Mouse (Mus musculus) erythroid progenitor cell, adult 5-6 weeks (primary cell): ENCODE data around the gene Pitpnm2. TPM values are rescaled to one million over a fixed set of nuclear protein-coding genes. Genes with fewer than 3 reads are reported as not detected.

ENCODE experiments used
- ATAC-seq: replicated peaks from 2 replicates; pipeline ENCODE4 v1.8.0; 2016; ENCODE audit warnings: moderate number of reproducible peaks, mild to moderate bottlenecking, moderate TSS enrichment, inconsistent platforms; ENCODE audit not compliant: poor library complexity, low FRiP score, severe bottlenecking
- total RNA-seq, 2 experiments: library from RNA; stranded (forward) in 1 of 2; stranded (reverse) in 1 of 2; fragments of 150-400 nt in 1 of 2; fragments of 186-747, 209-891 nt in 1 of 2; gene quantifications; 2 replicates each; pipeline versions ENCODE4 v1.2.3 to v1.2.4; 2015 to 2017; ENCODE audit warnings: low replicate concordance in 2 of 2

The Pitpnm2 gene
- total RNA-seq, 2 experiments from 2014 or later, result 0.42 to 0.76 TPM

DNA sequence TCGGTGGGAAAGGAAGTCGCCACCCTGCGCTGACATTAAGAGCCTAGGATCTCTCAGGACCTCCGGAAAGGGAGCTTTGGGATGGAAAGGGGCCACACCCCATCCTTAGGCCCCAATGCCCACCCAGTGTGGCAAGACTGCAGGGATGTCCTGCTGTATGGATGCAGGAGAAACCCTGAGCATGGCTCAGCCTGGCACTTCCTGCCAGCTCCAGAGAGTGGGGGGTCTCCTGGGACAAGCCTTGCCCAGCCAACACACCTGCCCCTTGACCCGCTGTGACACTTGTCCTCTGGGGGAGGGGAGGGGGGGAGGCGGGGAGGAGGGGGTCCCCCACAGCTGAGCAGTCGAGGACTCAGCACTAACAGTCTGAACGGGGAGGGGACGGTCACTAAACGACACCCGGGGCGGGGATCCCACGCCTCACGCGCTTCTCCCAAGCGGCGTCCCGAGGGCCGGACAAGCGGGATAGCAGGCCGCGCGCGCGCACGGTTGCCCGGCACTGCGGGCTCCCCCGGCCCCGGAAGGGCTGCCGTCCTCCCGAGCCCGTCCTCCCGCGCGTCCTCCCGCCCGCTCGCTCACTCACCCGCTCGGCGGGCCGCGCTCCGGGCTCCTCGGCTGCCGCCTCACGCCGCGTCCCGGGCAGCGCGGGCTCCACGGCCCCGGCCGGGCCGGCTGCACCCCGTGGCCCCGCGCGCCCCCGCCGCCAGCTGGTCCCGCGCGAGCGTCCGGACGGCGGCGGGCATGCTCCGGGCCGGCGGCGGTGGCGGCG is 531 bp downstream of the Pitpnm2 start:
- no peak for ATAC-seq

DNA sequence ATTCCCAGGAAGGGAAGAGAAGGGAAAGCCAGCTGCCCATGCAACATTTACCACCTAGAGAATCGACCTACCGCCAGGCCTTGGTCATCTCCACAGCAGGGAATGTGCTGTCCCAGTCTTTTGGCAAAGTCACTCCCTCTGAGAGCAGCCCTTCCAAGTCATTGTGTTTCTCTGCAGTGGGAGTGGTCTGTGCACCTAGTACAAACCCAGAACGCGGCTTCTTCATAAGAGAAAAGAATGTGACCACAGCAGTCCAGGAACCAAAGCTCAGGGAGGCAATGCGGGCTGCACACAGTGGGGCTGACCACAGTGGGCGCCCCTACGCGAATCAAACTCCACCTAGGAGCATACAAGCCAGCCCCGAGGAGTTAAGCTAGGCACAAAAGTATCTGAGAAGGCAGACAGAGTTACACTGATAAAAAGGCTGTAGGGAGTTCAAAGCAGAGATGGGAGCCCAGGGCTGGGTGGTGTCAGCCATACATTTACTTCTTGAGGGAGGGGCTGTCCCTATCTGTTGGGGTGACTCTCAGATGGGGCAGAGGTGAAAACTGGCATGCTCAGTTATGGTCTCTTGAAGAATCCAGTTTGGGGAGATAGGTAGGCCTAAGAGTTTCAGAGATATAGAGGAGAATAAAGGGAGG is 1.5 kb downstream of the Pitpnm2 start:
- ATAC-seq, result no peak

DNA sequence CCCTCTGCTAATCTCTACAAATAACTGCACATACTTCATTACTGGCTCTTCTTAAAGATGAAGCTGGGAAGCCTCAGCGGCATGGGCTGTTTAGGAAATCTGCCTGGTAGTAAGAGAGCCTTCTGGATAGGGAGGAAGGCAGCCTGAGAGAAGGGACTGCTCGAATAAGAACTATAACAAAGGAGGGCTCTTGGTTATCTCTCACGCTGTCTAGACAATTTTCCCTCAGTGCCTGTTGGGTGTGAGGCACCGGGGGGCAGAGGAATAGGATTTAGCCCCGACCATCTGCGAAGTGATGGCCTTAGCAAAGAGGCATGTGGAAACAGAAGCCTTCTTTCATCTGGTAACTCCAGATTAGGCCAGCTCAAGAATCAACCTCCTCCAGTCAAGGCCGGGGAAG is 2.3 kb downstream of the Pitpnm2 start:
- no peak for ATAC-seq

DNA sequence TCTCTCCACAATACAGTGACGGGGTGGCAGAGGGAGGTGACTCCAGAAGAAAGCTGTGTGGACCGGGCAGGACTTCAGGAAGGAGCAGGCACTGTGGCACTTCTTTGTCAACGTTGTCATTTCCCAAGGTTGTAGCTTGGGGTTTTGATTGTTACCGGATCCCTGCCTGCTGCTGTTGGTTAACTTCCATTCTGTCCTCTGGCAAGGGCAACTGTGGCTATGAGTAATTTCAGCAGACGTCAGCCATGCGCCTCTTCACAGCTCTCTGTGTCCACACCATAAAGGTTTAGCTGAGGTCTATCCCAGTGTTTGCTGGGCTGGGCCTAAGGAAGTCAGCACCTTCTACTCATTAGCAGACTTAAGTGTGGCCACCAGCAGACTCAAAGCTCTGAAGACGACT is 4.7 kb downstream of the Pitpnm2 start:
- no peak for ATAC-seq

DNA sequence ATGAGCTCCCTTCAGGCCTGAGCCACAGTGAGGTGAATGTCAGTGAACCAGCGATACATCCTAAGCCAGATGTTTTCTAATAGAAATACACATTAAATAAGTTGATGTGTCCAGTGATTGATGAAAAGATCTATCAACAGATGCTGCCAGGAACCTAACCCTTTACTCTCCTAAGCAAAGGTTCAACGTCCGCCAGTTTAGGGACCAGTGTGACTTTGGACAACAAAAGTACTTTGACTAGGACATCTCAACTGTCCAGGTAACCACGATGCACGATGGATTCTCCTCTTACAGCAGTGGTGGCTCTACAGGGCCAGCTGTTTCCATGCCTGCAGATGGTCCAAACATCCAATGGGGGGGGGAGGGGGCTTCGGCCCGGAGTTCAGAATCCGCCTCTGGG is 5.1 kb downstream of the Pitpnm2 start:
- no peak for ATAC-seq

DNA sequence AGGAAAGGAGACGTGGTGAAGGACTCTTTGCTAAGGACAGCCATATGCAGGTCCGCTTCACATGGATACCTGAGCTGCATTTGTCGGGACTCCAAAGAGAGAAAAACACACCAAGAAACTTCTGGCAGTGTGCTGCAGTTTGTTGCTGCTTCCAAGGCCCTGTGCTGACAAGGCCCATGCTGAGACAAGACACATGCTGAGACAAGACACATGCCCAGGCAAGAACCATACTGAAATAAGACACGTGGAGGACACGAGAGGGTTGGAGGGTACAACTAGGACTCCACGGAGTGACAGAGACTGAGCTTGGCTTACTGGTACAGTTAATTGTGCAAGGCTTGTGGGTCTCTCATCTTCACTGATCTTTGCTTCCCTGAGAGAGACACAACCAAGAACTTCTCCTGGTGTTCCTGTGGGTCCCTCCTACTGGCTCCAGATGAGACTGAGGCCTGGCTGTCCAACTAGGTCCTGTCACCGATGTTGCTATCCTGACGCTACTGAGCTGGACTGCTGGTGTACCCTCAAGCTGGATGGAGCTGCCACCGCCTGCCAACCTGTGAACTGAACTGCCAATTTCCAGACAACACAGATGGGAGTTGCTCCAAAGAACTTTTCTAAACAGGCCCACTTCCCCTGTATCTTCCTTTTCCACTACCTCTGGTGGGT is 6.2 kb downstream of the Pitpnm2 start:
- no peak for ATAC-seq

DNA sequence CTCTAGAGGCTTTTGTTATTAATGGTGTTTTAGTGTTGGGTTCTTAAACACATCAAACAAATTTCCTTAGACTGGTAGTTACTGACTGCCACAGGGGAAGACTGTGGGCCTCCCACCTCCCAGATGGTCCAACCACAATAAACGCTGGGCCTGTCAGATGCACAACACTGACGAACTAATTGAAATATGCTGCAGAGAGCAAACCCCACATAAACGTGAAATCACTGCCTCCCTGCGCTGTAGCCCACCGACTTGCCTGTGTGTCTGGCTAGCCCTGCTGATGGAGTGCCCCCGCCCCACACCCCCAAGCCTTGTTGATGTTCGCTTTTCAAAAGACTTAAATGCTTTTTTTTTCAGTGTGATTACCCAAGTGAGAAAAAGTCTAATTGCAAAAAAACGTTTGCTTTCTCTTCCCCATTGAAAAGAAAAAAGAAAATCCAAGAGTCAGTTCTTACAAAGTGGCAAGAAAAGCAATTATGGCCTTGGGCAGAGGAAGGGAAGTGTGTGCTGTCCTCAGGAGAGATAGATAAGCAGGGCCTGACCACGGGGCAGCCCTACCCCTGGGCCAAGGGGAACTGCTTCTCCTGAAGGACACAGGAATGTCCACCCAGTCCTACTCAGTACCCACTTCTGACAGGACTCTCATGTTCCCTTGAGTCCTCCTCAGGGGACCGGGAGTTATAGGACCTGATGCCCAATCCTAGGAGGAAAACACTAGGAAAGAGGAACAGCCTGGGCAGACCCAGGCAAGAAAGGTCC is 7.7 kb downstream of the Pitpnm2 start:
- ATAC-seq, result no peak

DNA sequence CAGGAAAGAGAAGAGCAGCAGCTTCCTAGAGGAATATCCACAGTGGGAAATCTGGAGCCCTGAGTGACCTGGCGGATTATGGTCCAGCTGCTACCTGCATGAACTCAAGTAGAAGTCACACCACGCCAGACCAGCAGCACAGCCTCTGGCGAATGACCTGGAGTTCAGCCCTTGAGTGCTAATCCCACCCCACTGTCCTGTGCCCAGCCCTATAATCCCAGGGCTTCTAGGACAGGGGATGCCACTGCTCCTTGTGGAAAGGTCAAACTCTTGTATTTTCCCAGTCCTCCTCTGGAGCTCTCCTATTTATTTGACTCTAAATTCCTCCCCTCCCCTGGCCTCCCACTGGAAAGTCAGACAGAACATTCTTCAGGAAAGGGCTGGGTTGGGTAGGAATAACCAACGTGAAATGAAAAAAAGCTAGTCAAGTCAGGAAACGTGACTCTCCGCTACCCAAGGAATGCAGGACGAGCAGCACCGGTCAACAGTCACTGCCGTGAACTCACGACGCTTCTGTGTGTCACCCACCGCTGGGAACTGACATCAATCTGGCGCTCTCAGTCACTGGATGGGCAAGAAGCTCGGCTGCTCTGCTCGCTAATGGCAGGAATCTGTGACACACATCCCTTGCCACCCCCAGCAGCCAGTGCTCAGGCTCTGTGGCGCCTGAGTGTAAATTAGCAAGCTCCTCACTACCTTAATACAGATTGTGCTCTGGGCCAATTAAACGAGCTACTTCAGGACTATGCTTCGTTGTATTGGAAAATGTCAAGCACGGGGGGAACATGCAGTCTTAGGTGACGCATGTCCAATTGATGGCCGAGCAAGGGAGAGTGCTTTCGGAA is 8.5 kb downstream of the Pitpnm2 start:
- ATAC-seq, result no peak

DNA sequence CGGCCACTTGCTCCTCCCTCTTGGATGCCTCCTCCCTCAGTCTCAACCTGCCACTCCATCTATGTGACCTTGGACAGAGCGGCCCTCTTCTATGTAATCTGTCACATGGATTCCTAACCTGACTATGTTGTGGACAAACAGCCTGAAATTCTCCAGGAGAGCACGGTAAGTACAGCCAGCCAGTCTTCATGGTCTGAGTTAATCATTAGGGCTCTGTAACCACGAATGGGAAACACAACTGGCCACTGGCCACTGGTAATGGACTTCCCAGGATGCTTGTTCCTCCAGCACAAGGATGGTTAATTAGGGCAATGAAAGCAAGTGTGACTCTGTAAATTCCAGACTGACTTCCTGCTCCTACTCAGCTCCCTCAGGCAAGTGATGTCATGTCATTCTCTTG is 13.4 kb downstream of the Pitpnm2 start:
- no peak for ATAC-seq

DNA sequence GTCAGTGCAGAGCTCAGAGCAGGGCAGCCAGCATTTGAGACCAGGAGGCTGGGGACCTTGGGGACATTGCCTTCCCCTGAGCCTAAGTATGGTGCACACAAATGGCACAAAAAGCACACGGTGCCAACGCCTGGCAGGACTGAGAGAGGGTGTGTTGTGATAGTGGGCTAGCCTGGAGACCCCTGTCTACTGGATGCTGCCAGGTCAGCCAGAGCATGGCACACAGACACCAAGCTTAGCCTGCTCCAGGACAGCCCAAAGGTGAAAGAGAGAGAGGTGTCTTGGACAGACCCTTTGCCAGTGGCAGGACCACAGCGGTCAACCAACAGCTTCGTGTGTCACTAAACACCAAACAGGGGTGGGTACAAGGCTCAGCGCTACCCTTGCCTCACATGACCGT is 14.8 kb downstream of the Pitpnm2 start:
- ATAC-seq, result no peak

DNA sequence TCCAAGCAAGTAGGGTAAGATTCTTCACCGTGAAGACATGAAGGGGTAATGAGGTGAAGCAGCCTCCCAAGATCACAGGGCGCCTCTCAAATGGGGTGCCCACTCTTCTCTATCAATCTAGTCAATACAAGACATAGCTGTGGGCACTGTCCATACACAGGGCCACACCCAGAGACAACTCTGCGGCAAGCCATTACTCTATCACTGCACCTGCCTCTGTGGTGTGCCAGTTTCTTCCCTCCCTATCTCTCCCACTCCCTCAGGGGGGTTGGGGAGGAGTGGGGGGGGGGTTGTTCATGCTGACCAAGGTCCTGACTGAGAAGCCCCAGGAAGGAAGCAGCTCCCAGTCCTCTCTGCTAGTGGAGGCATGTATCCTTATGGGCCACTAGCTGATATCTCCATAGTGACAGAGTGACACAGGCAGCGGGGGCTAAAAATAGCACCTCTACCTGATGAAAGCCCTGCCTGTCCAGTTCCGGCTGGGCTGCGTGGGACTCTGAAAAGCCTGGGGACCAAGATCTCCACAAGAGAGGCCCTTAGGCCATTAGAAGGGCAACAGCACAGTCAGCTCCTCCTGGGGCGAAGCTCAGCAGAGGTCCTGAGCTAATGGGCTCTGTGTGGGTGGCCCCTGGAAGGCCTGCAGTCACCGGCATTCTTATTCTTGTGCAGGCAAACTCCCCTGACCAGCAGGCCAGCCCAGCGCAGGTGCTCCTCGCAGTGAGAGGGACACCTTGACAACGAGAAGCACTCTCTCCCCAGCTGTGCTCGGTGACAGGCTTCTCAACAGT is 15.5 kb downstream of the Pitpnm2 start:
- no peak for ATAC-seq

DNA sequence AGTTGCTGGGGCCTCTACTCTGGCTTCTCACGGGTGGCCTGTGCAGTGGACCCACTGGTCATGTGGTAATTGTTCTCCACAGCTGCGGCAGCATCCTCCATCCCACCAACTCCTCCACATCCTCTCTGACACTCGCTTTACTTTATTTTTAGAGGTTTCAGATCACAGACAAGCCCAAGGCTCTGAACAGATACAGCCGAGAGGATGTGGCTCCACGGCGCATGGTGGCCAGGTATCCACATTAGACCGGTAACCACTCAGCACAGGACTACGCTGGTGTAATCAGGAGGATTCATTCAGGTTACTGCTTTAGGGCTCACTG is 16.5 kb downstream of the Pitpnm2 start:
- ATAC-seq, result no peak

DNA sequence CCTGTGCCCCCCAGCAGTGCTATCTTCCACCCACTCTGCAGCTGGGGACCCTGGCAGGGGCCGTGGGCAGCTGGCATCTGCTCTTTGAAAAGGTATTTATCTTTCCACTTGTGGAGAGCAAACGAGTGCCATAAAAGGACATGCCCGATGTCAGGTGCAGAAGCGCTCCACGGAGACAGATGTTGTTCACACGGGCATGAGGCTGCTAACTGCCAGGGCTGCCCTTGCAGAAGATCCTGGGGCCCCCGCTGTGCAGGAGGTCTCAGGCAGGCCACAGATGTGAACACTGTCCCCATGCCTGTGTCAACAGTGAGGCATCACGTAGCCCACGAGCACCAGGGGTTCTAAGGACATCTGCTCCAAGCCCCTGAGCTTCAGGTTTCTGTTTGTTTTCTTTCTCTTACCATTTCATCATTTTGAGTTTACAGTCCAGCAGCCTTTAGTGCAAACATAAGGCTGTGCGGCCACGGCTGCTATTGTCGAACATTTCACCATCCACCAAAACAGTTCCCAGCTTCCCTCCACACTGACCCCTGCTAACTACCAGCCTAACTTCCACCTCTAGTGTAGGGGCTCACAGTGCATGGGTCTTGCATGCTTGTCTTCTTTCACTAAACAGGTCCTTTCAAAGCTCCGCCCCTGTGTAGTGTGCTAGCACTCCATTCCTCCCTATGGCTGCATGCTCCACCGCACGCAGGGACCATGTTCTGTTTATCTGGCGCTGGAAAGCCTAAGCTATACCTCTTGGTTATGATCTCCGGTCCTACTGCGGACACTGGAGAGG is 17.0 kb downstream of the Pitpnm2 start:
- ATAC-seq, result 0 out of 2 replicates have a peak, but pooled peaks have one; percentile 22

DNA sequence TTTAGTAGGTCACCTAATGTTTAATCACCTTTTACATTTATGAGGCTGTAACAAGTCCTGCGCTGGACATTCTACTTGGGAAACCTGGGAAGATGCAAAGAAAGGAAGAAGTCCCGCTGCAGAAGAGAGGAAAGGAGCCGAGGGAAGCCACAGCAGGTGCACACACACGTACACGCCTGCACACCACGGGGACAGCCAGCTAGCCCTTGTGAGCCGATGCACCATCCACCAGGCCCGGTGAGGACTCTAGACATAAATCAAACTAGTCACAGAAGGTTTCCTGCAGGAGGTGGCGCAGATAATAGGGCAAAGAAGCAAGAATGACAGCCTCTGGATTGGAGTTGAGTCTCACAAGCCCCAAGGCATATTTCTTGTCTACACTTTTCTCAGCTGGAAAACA is 19.1 kb downstream of the Pitpnm2 start:
- ATAC-seq, result no peak

DNA sequence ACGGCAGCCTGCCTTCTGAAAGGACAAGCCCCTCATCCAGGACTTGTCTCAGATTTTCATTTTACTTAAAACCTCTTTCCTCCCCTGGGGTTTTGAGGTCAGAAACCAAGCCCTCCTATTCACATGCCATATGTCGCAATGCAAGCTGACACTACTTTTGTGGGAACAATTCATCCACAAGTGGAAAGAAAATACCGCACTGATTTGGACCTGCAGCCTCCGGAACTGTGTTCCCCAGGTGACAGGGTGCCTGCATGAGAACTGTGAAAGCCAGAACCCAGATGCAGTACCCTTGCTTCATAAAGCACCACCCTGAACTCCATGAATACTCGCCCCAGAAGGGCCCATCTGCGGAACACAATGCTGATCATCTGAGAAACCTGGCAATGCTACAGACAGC is 22.4 kb downstream of the Pitpnm2 start:
- no peak for ATAC-seq

DNA sequence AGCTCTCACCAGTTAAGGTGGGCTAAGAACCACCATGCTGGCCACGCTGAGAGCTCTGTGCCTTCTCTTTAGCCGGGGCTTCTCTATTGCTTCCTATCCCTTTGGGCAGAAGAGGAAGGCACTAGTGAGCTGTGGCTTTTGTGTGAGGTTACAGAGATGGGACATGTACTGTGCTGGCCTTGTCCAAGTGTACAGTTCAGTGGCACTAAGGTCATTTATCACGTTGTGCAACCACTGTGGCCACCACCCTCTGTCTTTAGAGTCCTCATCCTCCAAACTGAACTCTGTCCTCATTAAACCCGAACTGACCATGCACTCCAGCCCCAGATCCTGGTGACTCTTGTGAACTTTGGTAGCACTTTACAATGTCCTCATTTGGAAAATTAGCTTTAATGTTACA is 23.1 kb downstream of the Pitpnm2 start:
- no peak for ATAC-seq

DNA sequence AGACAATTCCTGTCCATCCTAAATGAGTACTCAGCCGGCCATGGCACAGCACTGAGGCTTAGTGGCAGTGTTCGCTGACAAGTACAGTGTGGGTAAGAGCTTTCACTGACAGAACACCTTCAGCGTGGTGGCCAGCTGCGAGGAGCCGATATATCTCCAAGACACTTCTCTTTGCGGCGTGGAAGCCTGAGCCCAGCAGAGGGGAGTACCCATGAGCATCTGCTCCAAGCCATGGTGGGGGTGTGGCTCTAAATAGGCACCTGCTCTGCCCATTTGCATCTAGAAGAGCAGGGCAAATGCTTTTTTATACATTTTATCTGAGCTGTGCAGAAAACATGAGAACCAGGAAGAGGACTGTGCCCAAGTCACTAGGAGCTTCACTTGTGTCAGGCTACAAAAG is 23.7 kb downstream of the Pitpnm2 start:
- peak; percentile 25; the same call in 1 of the 2 replicates for ATAC-seq
